Mouse (Mus musculus) NIH3T3 (cell line): ENCODE data around the gene Tspan11.

Experiments
- DNase-seq: peaks from one replicate; pipeline ENCODE4 v3.0.0-alpha.2; 2012; ENCODE audit warnings: low read depth

Gene Tspan11

GRCm38 (mm10) chr6:127887511-127888421 lies at the start of gene Tspan11:
Gene Tspan11, plus strand, starts transcription at chr6:127887589.
- peak; percentile 90 for DNase-seq

GRCm38 (mm10) chr6:127837910-127838309 lies 49.5 kb upstream of the Tspan11 start:
- no peak for DNase-seq

DNA sequence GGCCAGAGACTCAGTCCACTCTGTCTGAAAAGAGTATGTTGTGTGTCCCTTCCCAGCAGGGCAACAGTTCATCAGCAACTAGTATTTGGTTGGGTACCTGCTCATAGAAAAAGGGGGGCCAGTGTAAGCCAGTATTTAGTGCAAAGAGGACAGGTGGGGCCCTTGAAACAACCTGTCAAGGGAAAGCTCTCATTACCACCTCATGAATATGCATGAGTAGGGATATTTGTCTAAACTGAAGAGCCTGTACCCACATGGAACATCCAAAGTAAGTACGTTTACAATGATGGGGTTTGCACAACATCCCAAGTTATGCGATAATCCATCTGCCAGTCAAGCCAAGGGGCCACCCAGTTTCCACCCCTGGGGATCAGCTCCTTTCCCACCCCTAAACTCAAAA lies 47.9 kb upstream of the Tspan11 start:
- DNase-seq = no peak

- no peak for DNase-seq
Measured at GRCm38 (mm10) chr6:127840171-127840570, 47.2 kb upstream of the Tspan11 start.

DNA sequence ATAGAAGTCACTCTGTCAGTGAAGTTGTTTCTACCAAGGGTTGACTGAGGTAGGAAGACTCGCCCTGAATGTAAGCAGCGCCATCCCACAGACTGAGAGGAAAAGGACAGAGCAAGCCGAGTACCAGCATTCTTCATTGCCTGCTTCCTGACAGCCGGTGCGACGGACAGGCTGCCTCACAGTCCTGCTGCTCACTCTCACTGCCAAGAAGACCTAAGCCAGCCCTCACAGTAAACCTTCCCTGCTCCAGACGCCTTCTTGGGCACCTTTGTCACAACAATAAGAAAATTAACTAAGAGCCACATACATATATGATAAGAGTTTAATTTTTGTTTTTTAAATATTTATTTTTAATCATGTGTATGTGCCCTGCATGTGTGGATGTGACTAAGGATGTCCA lies 46.1 kb upstream of the Tspan11 start:
- DNase-seq = no peak

- DNase-seq = no peak
Measured at GRCm38 (mm10) chr6:127846521-127846920, 40.9 kb upstream of the Tspan11 start.

- peak; percentile 53 for DNase-seq
Measured at GRCm38 (mm10) chr6:127849496-127849895, 37.9 kb upstream of the Tspan11 start.

- DNase-seq = no peak
Measured at GRCm38 (mm10) chr6:127851611-127852010, 35.8 kb upstream of the Tspan11 start.

DNA sequence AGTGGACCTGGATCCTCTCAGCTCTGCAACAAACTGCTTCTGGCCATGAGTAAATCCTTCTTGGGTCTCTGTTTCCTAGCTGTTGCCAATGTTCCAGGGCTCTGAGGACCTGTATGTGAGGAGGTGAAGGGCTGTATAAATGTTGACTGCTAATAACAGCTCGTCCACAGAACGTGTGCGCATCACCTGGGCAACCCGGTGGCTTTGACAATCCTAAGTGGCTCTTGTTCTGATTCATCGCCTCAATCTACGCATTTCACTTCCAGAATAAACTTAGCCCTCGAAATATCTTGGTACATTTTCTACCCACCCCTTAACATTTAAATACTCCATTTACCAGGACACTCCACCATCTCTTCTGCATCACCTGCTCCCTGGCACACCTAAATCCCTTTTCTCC lies 34.1 kb upstream of the Tspan11 start:
- no peak for DNase-seq

DNA sequence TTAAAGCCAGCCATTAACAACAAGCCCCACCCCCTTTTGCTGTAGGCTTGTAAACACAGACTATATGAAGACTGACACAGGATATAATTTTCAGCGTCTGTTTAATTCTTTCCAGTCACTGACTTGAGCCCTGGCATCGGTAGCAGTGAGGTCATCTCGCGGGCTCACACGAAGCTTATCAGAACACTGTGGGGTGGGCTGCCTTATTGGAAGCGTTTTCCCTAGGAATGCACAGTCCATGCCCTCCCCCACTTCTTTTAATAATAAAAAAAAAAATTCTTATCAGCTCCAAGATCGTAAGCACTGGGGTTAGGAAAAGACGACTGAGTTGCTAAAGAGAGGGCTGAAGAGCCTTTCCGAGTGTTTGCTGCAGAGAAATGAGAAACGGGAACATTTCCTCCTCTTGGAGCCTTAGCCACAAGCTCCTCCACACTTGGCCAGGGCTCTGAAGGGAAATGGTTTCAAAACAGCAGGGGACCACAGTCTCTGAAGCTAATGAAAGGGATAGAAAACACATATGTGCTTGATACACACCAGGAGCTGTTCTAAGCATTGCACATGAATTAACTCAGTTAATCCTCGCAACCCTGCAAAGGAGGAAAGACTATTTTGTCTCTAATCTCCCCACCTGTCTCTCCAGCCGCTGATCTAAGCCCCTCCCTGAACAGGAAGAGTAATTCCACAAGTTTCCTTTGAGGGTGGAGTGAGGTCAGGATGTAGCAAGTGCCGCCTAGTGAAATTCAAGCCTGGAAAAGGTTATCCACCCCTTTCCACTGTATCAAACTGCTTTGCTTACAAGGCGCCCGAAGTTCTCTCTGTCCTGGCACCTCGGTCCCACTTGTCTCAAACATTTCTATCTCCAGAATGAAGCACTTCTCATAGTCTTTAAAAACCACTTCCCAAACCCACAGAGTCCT lies 33.4 kb upstream of the Tspan11 start:
- DNase-seq = peak; percentile 69

- no peak for DNase-seq
Measured at GRCm38 (mm10) chr6:127854688-127855013, 32.7 kb upstream of the Tspan11 start.

DNA sequence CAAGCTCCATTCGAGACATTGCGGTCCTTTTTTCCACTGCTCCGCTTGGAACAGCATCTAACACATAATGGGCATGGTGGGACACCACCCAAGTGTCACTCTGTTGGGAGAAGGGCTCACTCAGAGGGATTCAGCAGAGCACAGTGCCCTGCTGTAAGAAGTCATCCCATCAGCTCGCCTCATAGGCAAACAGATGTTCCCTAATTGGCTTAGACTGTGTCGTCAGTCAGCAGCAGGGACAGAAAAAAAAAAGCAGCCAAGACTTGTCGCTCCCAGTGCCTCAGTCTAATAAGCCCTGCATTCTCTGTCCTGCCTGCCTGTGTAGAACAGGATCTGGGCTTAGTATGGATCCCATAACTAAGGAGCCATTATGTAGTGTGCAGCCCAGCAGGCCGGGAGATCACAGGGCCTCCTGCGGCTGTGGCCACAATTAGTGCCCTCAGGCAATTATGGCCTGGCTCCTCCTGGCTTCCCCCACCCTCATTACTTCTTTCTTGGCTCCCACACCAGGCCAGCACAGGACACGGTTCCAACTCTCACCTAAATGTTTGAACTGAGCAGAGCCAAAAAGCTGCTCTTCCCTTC lies 31.6 kb upstream of the Tspan11 start:
- DNase-seq = peak; percentile 57

DNA sequence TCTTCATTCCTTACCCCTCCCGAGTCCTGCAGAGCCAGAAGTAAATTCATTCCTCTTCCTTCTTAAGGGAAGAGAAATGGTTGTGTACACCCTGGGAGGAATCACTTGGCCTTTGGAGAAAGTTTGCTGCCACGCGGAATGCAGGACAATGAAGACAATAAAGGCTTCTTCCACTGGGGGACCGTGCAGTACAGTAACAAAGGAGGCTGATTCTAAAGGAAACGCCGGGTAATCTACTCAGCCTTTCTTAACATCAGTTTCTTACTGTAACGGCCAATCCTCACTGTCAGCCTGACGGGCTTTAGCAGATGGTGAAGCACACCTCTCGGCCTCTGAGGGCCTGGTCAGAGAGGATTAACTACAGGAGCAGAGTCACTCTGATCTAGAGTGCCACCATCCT lies 25.4 kb upstream of the Tspan11 start:
- no peak for DNase-seq

GRCm38 (mm10) chr6:127865391-127865790 lies 22.0 kb upstream of the Tspan11 start:
- DNase-seq = peak; percentile 61

- no peak for DNase-seq
Measured at GRCm38 (mm10) chr6:127868546-127868945, 18.8 kb upstream of the Tspan11 start.

DNA sequence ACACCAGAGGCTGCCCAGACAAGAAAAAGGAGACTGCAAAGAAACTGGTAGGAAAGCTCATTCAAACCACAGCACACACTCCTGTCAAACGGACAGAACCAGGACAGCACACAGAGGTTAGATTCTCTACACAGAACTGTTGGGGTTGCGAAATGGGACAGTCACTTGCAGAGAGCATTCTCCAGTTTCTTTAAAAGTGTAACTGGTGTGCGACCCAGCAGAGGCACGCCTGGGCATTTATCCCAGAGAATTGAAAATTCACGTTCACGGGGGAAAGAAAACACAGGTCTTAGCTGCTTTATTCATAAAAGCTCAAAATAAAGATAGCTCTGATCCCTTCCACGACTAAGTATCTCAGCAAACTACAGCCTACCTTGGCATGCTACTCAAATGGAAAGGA lies 18.3 kb upstream of the Tspan11 start:
- peak; percentile 64 for DNase-seq

GRCm38 (mm10) chr6:127870345-127871324 lies 16.8 kb upstream of the Tspan11 start:
- DNase-seq = peak; percentile 97

DNA sequence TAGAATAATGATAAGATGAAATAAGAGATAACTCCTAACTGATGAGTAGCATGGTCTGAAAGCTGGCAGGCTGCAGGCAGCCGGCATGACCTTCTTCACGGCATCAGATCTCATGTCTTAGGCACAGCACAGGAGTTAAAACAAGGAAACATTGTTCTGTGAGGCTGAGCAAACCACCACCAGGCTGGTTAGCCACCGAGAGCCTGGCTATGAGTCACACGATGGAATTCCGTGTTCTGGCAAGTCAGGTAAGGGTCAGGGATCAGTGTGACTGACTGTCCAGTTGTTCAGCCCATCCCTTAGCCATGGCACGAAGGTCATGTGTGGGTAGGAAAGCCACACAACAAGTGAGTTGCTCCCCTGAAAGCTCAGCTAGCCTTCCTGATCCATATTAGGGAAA lies 16.0 kb upstream of the Tspan11 start:
- peak; percentile 90 for DNase-seq

DNA sequence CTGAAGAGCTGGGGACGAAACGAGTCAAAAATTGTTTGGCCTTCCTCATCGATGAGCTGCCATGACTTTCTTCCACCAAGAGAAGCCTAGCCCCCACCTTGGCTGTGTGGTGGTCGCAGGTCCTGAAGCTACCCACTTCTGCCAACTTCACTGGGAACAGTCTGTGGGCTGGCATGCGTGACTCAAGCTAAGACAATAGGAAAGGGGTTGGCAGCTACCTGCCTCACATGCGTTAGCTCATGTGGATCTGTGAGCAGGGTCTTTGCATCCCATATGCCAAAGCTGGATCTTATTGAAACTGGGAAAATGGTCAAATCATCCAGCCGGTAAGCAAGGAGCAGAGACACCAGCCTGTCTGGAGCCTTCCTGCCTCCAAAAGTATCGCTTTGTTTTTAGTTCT lies 14.8 kb upstream of the Tspan11 start:
- DNase-seq = no peak

DNA sequence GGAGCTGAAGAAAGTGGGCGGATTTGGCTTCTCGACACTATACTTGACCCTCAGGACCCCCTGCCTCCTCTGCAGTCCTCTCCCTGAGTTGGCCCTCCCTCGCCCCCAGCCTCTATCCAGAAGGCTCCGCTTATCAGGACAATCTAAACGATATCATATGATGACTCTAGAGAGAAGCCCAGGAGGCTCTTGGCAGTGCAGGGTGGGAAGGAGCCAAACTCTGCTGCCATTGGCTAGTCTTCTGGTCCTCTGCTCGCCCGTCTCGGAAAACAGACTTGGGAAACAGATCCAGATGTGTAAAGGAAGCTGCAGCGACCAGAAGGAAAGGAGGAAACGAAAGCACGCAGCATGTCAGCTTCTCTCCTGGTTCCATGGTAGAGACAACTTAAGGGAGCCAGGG lies 11.5 kb upstream of the Tspan11 start:
- DNase-seq = peak; percentile 86

DNA sequence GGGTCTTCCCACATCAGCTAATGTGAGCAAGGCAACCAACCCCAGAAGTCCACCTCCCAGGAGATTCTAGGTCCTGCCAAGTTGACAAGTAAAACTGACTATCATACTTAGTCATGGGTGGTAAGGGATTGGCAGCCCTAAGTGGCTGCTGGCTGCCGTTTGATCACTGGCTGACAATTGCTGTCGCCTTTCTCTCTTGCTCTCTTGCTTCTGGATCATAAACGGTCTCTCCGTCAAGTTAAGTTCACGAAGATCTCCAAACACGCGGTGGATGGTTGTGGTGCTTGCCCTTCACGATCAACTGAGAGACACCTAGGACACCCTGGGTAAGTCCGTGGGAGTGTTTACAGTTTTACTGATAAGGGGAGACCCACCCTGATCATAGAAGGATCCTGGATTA lies 11.0 kb upstream of the Tspan11 start:
- DNase-seq = peak; percentile 68
